Mouse (Mus musculus) right cerebral cortex, postnatal 36 days (tissue): ENCODE measurements around the gene Dhrs3.

Experiments used
- DNase-seq, 2 experiments: peaks; one replicate each; pipeline ENCODE4 v3.0.0; 2022; ENCODE audit warnings: low spot score in 2 of 2, mixed read lengths in 1 of 2

The Dhrs3 gene

GRCm38 (mm10) chr4:144892133-144892936, at the start of gene Dhrs3:
Gene Dhrs3 (plus strand): TSS chr4:144892827.
- DNase-seq, result peak; percentile 59 to 66

DNA sequence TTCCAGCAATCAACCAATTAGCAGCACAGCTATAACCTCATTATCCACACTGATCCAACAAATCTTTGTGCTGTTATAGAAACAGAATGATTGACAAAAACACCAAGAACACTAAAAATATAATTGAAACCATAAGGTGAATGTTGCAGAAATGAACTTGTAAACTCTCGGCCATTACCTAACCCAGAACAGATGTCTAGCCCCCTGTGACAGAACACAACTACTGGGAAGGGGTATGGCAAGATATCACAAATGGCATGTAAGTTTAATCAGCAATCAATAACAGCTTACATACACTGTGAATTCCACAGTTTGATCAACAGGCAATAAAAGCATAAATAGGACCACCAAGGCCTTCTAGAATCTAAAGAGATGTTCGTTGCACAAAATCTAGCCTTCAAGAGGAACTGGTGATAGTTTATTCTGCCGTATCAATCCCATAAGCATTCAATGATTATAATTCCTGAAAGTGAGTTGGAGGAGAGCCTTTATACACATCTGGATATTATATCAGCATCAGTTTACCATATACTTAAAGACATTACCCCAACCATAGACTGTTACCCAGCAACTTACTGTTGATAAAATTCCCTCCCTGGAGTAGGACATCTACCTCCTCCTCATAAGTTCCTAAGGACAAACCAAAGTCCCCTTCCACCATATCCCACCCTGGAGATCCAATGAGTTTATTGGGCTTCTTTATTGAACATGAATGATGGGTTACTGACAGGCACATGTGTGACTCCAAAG, 30.7 kb upstream of the Dhrs3 start:
- DNase-seq, result no peak

DNA sequence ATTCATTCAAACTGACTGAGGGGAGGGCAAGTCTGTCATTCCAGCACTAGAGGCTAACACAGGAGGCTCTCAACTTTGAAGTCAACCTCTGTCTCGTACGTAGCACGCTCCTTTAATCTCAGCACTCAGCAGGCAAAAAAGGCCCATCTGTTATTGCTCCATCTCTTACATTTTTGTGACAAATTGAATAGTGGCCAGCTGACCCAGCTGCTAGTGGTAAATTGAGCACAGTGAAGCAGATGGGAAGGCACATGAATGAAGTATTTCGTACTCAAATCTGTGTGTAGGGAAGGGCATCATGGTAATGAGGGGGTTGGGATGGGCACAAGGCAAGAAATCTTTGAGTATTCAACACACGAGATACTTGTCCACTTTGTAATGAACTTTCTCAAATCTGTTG, 24.7 kb upstream of the Dhrs3 start:
- no peak for DNase-seq

DNA sequence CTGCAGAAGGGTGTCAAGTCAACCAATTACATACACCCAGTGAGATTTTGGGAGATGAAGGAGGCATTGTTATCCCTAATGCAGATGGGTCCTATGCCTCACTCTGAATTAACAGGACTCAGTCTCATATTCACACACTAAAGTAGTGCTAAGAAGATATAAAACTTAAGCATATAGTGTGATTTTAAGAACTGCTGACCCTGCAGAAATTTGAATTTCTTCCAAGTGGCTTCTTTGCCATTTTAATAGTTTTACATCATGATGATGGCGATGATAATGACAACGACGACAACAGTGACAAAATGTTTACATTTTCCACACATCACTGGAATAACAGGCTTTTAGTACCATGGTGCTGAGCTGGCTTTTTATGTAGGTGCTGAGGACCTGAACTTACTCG, 24.0 kb upstream of the Dhrs3 start:
- no peak for DNase-seq

GRCm38 (mm10) chr4:144872905-144873304, 19.7 kb upstream of the Dhrs3 start:
- no peak for DNase-seq

- no peak for DNase-seq
Observed at GRCm38 (mm10) chr4:144875576-144876093, 17.0 kb upstream of the Dhrs3 start.

DNA sequence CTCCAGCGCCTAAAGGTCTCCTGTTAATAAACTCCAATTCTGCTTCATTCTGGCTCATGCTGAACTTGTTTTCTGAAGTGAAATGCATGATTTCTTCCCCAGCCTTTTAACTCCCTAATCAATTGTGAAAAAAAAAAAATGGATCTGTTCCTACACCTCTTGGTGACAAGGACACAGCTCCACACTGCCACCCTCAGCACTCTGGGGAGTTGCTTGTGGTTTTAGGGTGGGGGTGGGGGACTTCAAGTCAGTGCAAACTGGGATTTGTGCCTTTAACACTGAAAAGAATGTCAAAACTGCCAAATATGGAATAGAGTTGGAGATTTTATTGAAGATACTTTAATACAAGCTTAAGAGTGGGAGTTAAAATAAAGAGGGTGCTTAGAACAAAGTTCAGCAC, 13.1 kb upstream of the Dhrs3 start:
- no peak for DNase-seq

DNA sequence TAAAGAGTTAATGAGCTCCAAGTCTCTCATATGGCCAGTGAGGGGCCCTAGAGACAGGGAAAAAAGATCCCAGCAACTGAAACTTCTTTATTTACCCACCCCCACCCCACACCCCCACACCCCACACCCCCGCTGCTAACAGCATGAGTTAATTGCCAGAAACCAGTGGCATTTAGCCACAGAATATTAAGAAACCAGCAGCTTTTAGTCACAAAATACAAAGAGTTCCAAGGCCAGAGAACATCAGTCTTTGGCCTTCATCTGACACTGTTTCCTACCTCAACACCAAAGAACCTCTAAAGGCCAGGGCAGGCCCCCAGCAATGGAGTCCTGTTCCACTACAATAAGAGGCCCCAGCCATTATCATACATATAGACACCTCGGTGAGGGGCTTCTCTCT, 11.3 kb upstream of the Dhrs3 start:
- no peak for DNase-seq

DNA sequence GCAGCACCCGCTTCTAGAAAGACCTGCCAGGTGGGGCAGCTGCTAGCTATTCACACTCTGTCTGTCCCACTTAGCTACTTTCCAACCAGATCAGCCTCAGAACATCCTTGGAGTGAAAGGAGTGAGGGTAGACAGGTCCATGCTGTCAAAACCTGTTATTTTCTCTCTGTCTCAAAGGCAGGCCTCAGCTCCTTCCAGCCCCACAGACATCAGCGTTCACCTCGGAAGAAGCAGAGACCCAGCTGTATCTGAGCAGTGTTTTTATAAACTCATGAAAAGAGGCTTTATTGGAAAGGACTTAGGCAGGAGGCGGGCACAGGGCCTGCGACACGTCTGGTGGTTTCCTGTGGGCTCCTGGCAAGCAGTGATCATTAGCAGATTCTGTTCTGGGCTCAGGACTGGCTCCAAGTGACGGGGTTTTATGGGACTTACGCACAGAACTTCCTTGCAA, 9.7 kb upstream of the Dhrs3 start:
- no peak for DNase-seq

DNA sequence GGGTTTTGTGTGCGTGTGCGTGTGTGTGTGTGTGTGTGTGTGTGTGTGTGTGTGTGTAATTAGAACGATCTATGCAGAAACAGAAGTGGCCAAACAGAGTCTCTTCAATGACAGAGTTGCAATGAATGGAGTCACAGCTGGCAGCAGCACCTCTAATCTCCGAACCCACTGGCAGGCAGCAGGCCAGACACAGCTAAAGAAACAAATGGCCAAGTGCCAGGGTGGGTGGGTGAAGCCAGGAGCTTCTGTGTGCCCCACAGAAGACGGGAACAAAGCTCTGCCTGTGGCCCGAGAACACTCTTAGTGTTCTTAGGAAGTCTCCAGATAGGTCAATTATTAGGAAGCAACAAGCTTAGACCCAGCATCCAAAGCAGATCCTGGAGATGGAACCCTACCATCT, 6.2 kb upstream of the Dhrs3 start:
- DNase-seq, result no peak

DNA sequence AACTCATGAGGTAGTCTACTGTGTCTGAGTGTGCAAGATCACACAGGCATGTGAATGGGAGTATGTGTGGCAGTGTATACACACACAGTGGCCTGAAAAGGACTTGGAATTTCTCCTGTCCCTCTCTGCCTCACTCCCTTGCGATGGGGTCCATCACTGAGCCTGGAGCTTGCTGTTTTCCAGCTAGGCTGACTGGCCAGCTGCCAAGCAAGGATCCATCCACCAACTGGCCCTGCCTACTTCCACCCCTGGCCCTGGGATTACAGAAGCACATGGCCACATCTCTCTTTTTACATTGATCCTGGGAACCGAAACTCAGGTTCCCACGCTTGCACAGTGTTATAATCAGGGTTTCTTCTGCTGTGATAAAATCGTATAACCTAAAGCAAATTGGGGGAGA, 3.9 kb upstream of the Dhrs3 start:
- DNase-seq, result no peak

- no peak for DNase-seq
Observed at GRCm38 (mm10) chr4:144889505-144890301, 2.9 kb upstream of the Dhrs3 start.

GRCm38 (mm10) chr4:144890690-144891120, 1.9 kb upstream of the Dhrs3 start:
- DNase-seq, result no peak

- DNase-seq, result no peak
Observed at GRCm38 (mm10) chr4:144891121-144891711, 1.4 kb upstream of the Dhrs3 start.

GRCm38 (mm10) chr4:144891743-144892132, 889 bp upstream of the Dhrs3 start:
- DNase-seq, result no peak

DNA sequence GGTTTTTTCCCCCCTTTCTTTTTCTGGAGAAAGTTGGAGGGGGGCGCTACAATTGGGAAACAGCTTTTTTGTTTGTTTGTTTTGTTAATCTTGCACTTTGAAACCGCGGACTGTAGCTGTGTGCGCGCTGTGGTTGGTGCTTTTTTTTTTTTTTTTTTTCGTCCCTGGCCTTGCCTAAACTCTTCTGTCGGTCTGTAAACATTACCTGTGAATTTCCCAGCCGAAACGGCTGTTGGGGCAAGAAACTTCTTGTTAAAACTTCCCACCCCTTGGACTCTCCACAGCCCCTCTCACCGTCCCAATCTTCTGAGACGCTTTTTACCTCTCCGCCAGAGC, 278 bp downstream of the Dhrs3 start:
- no peak for DNase-seq

- no peak for DNase-seq
Observed at GRCm38 (mm10) chr4:144893561-144894486, 1.2 kb downstream of the Dhrs3 start.

DNA sequence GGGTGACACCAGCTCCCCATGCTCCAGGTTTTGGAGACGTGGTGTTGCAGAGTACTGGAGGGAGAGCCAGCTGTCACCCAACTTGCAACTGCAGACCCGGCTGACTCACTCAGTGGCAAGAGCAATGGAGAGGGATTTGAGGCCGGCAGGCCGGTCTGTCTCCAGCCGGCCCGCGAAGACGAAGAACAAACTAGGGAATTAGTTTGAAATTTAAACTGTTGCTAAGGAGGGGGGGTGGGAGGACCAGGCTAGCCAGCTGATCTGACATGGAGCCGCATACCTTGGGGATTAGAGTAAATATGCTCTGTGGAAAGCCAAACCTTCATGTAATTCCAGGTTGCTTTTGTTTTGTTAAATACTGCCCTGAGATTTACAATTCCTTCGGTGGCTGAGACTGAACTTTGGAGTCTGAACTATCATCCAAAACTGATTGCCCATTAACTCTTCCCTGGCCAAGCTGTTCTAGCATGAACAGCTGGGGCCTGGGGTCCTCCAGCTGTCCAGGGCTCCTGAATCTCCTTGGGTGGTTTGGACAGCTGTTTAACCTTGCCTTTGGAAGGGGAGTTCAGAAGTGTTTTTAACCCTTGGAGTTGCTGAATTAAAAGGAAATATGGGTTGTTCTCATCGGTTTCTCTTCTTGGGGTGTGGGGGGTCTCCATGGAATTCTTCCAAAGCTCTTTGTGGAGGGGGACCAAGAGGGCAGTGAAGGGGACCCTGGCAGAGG, 2.0 kb downstream of the Dhrs3 start:
- DNase-seq, result no peak

- no peak for DNase-seq
Observed at GRCm38 (mm10) chr4:144895211-144895590, 2.6 kb downstream of the Dhrs3 start.

DNA sequence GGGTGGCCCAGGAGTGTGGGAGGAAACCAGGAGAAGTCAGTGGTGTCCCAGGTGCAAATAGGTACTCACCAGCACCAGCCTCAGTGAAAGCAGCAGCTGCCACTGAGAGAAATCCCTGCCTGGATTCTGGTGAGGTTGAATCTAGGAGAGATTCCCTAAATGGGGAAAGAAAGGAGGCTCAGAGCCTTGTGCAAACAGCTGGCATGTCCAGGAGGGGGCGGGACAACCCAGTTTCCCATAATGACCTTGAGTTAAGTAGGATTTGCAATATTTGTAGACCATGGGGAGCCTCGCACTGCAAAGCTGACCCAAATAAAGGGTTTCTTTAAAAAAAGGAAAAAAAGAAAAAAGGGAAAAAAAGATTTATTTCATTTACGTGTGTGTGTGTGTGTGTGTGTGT, 3.7 kb downstream of the Dhrs3 start:
- no peak for DNase-seq
